Mouse (Mus musculus): ENCODE results near the gene Pgbd5.
A peak's percentile ranks its signal among the peaks of the same experiment; 100 is the strongest.

The Pgbd5 gene

GRCm38 (mm10) chr8:124439558-124439957 is at the start of gene Pgbd5:
Gene Pgbd5, minus strand, starts transcription at chr8:124439658.
- DNase-seq (ENCODE audit: low read depth, low spot score), result no peak

DNA sequence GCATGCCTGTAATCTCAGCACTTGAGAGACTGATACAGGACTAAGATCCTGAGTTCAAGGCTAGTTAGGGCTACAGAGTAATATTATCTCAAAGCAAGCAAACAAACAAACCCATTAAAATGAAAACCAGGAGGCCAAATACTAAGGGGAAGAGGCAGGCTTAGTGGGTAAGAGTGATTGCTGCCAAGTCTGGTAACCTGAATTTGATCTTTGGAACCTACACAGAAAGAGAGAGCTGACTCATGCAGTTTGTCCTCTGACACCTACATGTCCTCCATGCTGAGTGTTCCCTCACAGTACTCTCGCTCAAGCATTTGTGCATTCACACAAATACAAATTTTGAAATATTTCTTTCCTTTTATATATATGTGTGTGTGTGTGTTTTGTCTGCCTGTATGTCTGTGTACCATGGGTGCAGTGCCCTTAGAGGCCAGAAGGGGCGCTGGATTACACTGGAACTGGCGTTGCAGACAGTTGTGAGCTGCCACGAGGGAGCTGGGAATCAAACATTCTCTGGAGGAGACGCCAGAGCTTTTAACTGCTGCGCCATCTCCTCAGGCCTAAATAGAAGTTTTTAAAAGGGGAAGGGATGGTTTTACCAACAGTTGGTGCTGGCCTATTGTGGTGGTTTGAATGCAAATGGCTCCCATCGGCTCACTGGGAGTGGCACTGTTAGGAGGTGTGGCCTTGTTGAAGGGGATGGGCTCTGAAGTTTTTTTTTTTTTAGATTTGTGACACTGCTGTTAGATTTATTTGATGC is 44.1 kb upstream of the Pgbd5 start:
- DNase-seq (ENCODE audit: low read depth, low spot score), result no peak

GRCm38 (mm10) chr8:124482790-124483189 is 43.3 kb upstream of the Pgbd5 start:
- DNase-seq (ENCODE audit: low read depth, low spot score), result no peak

- DNase-seq (ENCODE audit: low read depth, low spot score), result no peak
Observed at GRCm38 (mm10) chr8:124480321-124480720, 40.9 kb upstream of the Pgbd5 start.

DNA sequence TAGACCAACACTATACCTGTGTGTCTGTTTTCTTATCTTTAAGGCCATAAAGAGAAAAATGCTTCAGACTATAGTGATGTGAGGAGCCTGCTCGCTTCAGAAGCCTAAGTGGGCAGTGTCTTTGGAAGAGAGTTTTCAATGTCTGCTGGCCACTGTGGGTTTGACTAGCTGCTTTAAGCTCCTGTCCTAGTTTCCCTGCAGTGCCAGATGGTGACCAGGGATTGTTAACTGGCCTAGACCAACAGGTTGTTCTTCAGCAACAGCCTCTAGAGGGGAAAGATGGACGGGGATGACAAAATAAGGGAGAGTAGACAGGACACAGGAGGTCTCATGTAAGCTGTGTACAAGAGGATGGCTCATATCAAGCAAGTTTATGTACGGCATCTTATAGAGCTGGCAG is 39.8 kb upstream of the Pgbd5 start:
- no peak for DNase-seq (ENCODE audit: low read depth, low spot score)

DNA sequence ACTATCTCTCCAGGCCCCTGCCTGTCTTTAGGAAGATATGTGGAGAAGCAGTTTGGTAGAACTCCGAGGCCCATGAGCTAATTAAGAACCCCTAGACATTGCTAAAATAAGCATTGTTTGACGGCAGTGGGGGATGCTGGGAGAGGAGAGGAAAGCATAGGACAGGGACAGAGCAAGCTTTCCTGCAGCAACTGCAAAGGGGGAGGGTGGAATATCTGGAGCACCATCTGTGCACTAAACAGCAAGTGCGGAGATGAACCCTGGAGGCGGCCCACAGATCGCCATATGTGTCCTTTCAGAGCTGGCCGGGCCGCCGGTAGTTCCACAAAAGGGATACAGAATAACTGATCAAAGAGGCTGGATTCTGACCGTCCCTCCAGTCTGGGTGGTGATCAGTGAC is 37.2 kb upstream of the Pgbd5 start:
- DNase-seq (ENCODE audit: low read depth, low spot score), result no peak

GRCm38 (mm10) chr8:124475690-124476089 is 36.2 kb upstream of the Pgbd5 start:
- no peak for DNase-seq (ENCODE audit: low read depth, low spot score)

DNA sequence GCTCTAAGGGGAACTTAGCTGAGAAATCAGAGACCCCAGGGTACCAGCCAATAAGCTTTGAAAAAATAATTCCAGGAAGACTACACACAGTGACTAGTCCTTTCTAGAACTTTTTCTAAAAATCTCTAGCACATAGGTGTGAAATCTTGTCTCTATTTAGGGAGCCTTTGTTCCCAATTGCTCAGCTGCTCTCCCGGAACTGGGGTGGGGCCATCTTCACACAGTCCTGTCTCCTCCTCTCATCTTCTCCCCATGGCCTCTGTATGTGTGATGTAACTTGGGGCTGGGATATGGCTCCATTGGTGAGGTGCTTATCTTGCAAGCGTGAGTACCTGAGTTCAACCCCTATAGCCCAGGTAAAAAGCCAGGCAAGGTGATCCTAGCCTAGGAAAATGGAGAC is 25.2 kb upstream of the Pgbd5 start:
- no peak for DNase-seq (ENCODE audit: low read depth, low spot score)

DNA sequence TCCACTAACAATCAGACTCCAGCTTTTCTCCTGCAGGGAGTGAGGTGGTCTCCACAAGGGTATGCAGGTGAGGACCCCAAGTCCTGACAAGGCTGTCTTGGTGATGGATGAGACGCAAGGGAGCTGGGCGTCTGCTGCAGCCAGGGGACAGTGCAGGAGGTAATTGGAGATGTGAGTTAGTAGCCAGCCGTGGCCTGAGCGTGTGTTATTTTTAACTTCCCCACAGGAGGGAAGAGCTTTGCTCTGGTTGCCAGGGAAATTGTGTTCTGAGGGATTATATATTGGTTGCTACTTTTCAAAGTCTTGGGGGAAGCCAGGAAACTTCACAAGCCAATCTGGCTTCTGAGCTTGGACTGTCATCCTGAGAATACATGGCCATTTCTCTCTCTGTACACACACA is 23.7 kb upstream of the Pgbd5 start:
- no peak for DNase-seq (ENCODE audit: low read depth, low spot score)

DNA sequence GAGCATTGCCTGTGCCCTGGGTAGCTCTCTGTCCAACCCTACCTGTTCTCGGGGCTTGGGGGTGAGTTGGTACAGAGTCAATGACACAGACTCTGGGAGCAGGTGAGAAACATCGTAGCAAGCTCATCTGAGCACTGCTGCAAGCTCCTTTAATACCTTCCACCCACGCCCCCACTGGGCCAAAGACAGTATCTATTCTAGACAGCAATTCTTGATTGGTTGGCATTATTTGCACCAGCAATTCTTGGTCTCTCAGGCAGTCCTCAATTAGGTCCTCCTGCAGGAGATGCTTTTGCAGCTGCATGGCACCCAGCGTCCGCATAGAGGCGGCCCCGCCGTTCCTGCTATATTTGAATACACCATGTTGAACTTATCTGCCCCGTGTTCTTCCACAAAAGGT is 22.7 kb upstream of the Pgbd5 start:
- no peak for DNase-seq (ENCODE audit: low read depth, low spot score)

- no peak for DNase-seq (ENCODE audit: low read depth, low spot score)
Observed at GRCm38 (mm10) chr8:124461103-124461502, 21.6 kb upstream of the Pgbd5 start.

DNA sequence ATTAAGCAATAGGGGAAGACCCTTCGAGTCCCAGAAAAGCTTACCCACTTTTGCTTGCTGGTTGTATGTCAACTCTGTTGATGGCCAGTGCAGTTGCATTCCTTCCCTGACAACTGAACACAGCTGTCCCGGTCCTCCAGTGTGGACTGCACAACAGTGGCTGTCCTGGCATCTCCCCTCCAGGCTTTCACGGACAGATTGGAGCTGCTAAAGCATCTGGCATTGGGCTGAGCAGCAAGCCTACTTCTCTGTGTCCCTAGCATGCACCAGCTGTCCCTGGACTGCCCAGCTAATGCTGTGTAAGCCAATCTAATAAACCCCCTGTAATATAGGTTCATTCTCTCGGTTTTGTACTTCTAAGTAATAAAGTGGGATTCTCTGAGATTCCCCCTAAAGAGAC is 21.2 kb upstream of the Pgbd5 start:
- DNase-seq (ENCODE audit: low read depth, low spot score), result no peak

- DNase-seq (ENCODE audit: low read depth, low spot score), result no peak
Observed at GRCm38 (mm10) chr8:124459627-124460026, 20.2 kb upstream of the Pgbd5 start.

DNA sequence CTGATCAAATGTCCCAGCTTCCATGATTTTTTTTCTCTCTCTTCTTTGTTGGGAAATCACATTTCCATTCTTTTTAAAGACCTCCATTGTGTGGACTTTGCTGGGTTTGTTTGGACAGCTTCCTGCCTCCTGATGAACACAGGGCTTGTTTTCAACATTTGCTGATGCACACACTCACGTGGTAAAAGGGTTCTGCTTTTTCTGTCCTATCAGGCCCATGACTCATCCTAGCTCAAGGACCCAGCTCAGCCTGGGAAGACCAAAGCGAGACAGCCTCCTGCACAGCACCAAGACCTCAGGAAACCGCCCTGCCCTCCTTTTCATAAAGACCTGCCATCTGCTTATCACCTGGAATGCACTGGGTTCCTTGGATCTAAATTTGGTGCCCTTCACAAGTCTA is 15.9 kb upstream of the Pgbd5 start:
- no peak for DNase-seq (ENCODE audit: low read depth, low spot score)

DNA sequence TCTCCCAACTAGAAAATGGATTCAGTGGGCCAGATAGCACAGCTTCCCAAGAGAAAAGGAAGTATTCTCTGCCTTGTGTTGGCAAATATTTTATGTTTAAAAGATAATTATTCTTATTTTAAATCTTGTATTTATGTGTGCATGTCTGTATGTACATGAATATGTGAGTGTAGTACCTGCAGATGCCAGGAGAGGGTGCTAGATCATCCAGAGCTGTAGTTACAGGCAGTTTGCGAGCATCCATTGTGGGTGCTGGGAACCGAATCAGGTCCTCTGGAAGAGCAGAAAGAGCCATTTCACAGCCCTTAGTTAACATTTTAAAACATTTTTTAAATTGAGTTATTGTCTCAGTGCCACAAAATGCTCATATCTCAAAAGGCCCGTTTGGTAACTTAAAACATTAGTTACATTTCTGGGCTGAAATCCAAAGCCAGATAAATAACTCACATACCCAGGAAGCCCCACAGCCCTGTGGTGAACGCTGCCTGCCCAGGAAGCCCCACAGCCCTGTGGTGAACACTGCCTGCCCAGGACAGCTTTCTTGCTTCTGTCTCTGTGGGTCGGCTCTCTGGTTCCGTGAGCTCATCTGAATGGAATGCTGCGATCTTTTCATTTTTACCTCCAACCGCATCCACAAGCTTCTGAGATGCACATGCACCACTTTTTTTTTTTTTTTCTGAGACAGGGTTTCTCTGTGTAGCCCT is 10.9 kb upstream of the Pgbd5 start:
- no peak for DNase-seq (ENCODE audit: low read depth, low spot score)

- DNase-seq (ENCODE audit: low read depth, low spot score), result no peak
Observed at GRCm38 (mm10) chr8:124448962-124449670, 9.7 kb upstream of the Pgbd5 start.

GRCm38 (mm10) chr8:124436741-124437140 is 2.7 kb downstream of the Pgbd5 start:
- no peak for DNase-seq (ENCODE audit: low read depth, low spot score)

- DNase-seq (ENCODE audit: low read depth, low spot score), result no peak
Observed at GRCm38 (mm10) chr8:124435707-124436243, 3.7 kb downstream of the Pgbd5 start.

- DNase-seq (ENCODE audit: low read depth, low spot score), result no peak
Observed at GRCm38 (mm10) chr8:124435170-124435569, 4.3 kb downstream of the Pgbd5 start.

DNA sequence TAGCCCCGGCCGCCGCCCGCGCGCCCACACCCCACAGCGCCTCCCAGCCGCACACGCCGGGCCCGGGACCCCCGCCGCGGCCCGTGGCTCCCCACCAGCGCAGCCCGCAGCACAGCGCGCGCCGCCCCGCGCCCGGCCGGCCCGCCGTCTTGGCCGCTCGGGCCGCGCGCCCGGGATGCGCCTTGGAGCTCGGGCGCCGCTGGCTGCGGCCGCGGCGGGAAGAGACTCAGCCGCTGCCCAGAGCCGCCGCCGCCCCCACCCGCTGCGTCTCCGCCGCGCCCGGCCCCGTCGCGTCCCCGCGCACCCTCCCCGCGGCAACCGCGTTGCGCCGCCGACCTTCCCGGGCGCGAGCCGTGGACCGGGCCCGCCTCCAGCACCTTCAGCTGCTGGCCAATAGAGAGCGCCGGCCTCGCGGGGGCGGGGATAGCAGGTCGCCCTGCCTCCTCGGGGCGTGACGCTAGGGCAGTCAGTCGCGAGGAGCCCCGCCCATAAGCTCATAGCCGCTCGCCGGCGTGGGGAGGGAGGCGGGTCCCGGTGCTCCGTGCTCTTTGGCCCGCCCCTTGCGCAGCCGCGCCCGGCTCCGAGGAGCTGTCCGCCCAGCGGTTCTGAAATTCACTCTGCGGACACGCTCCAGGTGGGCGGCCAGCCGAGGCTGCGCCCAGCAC is 5.2 kb downstream of the Pgbd5 start:
- peak; percentile 93 for DNase-seq (ENCODE audit: low read depth, low spot score)

DNA sequence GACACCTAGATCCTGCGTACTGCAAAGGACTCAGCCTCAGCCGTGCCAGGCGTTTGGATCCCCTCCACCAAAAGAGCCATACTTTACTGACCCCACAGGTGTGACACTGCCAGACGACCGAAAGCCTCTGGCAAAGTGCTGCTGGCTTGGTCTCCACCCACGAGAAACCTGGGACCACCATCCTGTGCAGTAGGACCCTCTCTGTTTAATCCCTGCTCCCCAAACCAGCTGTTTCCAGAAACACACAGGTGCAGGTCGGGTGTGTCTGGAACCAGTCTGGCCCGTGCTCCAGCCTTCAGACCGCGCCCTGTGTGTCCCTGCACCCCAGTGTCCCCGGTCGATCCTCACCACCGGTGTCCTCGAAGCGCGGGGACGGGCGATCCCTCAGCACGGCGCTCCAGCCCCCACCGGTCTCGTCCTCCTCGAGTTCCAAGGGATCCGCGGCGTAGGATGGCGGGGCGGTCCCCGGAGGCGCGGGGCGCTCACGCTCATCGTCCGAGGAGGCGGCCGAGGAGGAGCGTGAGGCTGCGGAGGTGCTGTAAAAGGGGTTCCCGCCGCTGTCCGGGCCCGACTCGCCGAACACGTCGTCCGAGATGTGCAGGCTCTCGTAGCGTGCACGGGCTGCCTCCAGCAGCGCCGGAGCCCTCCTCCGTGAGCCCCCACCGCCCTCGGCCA is 5.9 kb downstream of the Pgbd5 start:
- DNase-seq (ENCODE audit: low read depth, low spot score), result peak; percentile 12

All from CD4-positive helper T cell, adult 2 months (primary cell).